Mouse (Mus musculus) forebrain, embryonic 14.5 days (tissue): ENCODE measurements around the gene Gm9821. TPM values are rescaled to one million over a fixed set of nuclear protein-coding genes. Genes with fewer than 3 reads are reported as not detected.

Experiments used
- ATAC-seq: fragments of 200-750 bp; cut with Nextera tagmentation; 2 replicates; pipeline ENCODE4 v1.8.0; 2017; ENCODE audit warnings: mild to moderate bottlenecking, moderate library complexity
- DNase-seq: peaks from one replicate; pipeline ENCODE4 v3.0.0-alpha.2; 2015; ENCODE audit warnings: low spot score
- H3K27ac ChIP-seq: fragments of 300-500 bp; sonication (generic); 2 replicates; pipeline ENCODE4 v1.5.1; 2014; ENCODE audit warnings: low read depth, mild to moderate bottlenecking, control low read depth, low read length, moderate library complexity
- H3K27me3 ChIP-seq: fragments of 300-500 bp; sonication (generic); replicated peaks from 2 replicates; pipeline ENCODE4 v1.6.1; 2014; ENCODE audit warnings: low read length, control low read depth, mixed read lengths; ENCODE audit not compliant: control insufficient read depth, insufficient read depth
- H3K36me3 ChIP-seq: fragments of 300-500 bp; sonication (generic); 2 replicates; pipeline ENCODE4 v1.6.1; 2014; ENCODE audit warnings: low read length, control low read depth; ENCODE audit not compliant: control insufficient read depth, insufficient read depth
- H3K4me1 ChIP-seq: fragments of 300-500 bp; sonication (generic); 2 replicates; pipeline ENCODE4 v1.6.1; 2014; ENCODE audit warnings: antibody characterized with exemption, low read length, control low read depth; ENCODE audit not compliant: control insufficient read depth, insufficient read depth
- H3K4me2 ChIP-seq: fragments of 300-500 bp; sonication (generic); 2 replicates; pipeline ENCODE4 v1.6.1; 2014; ENCODE audit warnings: mild to moderate bottlenecking, control low read depth, low read length
- H3K4me3 ChIP-seq: fragments of 300-500 bp; sonication (generic); 2 replicates; pipeline ENCODE4 v1.5.1; 2014; ENCODE audit warnings: low read depth, low read length, control low read depth
- H3K9ac ChIP-seq: fragments of 300-500 bp; sonication (generic); 2 replicates; pipeline ENCODE4 v1.6.1; 2014; ENCODE audit warnings: mild to moderate bottlenecking, low read length, control low read depth, moderate library complexity
- H3K9me3 ChIP-seq: fragments of 300-500 bp; sonication (generic); replicated peaks from 2 replicates; pipeline ENCODE4 v1.6.1; 2016; ENCODE audit warnings: low read length, control low read depth, mixed read lengths; ENCODE audit not compliant: control insufficient read depth
- WGBS: fragments of 180-500 bp; shearing (Covaris S2); extraction: QIAGEN DNeasy Blood & Tissue Kit; methylation state at CpG from one replicate; pipeline ENCODE4 v1.1.7; 2014; 5-methylcytosine and 5-hydroxymethylcytosine counted together
- polyA plus RNA-seq: library from polyadenylated mRNA; unstranded; fragments of >200 nt; fragmentation: Nextera tagmentation; extraction: Ambion mirVana; gene quantifications from 2 replicates; pipeline ENCODE4 v1.2.1, GENCODE M21; 2014

Gm9821 gene
- 0.20 and 0.30 TPM in 2 replicates for polyA plus RNA-seq

- Histone ChIP-seq H3K4me2 (no peak within 1 kb of the TSS), H3K4me1 (peaks cover 29% of the 10 kb centered on the region), H3K9me3 (no peaks in the 10 kb centered on the region), H3K9ac (no peak within 1 kb of the TSS), H3K36me3 (0 out of 2 replicates have a peak, but pooled peaks cover 4% of the 10 kb centered on the region), H3K27me3 (no peaks in the 10 kb centered on the region), H3K4me3 (no peak within 1 kb of the TSS), H3K27ac (no peak within 1 kb of the TSS)
- no peak for ATAC-seq
- WGBS = 81% methylated on average over 18 of the region's 18 CpGs
- no peak for DNase-seq
Observed at GRCm38 (mm10) chr2:91945483-91945882, at the start of gene Gm9821. TSS of gene Gm9821 (plus strand) at chr2:91945703.

GRCm38 (mm10) chr2:91897968-91898367 lies 47.5 kb upstream of the Gm9821 start:
- Histone ChIP-seq H3K27me3 (no peaks in the 10 kb centered on the region), H3K27ac (no peak overlapping the region), H3K9me3 (no peaks in the 10 kb centered on the region), H3K36me3 (peaks cover 9% of the 10 kb centered on the region), H3K4me1 (no peaks in the 10 kb centered on the region), H3K9ac (no peak overlapping the region), H3K4me3 (no peak overlapping the region), H3K4me2 (no peak overlapping the region)
- DNase-seq (no peak), ATAC-seq (no peak)

GRCm38 (mm10) chr2:91899141-91899540 lies 46.4 kb upstream of the Gm9821 start:
- no peaks in the 10 kb centered on the region for H3K27me3 ChIP-seq
- no peak overlapping the region for H3K4me3 ChIP-seq
- no peaks in the 10 kb centered on the region for H3K9me3 ChIP-seq
- WGBS = 92% methylated on average over 3 of the region's 3 CpGs
- H3K36me3 ChIP-seq = peaks cover 9% of the 10 kb centered on the region
- no peak overlapping the region for H3K27ac ChIP-seq
- ATAC-seq (no peak), DNase-seq (no peak)
- no peak overlapping the region for H3K9ac ChIP-seq
- no peak overlapping the region for H3K4me2 ChIP-seq
- H3K4me1 ChIP-seq = peaks cover 3% of the 10 kb centered on the region; the same call in 1 of the 2 replicates

GRCm38 (mm10) chr2:91900431-91900830 lies 45.1 kb upstream of the Gm9821 start:
- 93% methylated on average over 8 of the region's 8 CpGs for WGBS
- H3K36me3 ChIP-seq = peaks cover 10% of the 10 kb centered on the region
- H3K27me3 ChIP-seq = no peaks in the 10 kb centered on the region
- no peak overlapping the region for H3K9ac ChIP-seq
- no peaks in the 10 kb centered on the region for H3K9me3 ChIP-seq
- no peak for DNase-seq
- no peak overlapping the region for H3K27ac ChIP-seq
- no peak overlapping the region for H3K4me3 ChIP-seq
- H3K4me2 ChIP-seq = no peak overlapping the region
- ATAC-seq = no peak
- peaks cover 13% of the 10 kb centered on the region; the same call in 1 of the 2 replicates for H3K4me1 ChIP-seq

GRCm38 (mm10) chr2:91902336-91902735 lies 43.2 kb upstream of the Gm9821 start:
- DNase-seq = no peak
- 74% methylated on average over 5 of the region's 5 CpGs for WGBS
- Histone ChIP-seq H3K36me3 (peaks cover 21% of the 10 kb centered on the region), H3K9ac (no peak overlapping the region), H3K9me3 (no peaks in the 10 kb centered on the region), H3K27me3 (no peaks in the 10 kb centered on the region), H3K4me3 (no peak overlapping the region), H3K27ac (no peak overlapping the region), H3K4me2 (no peak overlapping the region), H3K4me1 (peaks cover 13% of the 10 kb centered on the region; the same call in 1 of the 2 replicates)
- ATAC-seq = no peak

- Histone ChIP-seq H3K9ac (no peak overlapping the region), H3K9me3 (no peaks in the 10 kb centered on the region)
- WGBS = 91% methylated on average over 3 of the region's 3 CpGs
Observed at GRCm38 (mm10) chr2:91903171-91903925, 42.2 kb upstream of the Gm9821 start.

GRCm38 (mm10) chr2:91904618-91905307 lies 40.7 kb upstream of the Gm9821 start:
- Histone ChIP-seq H3K4me3 (no peak overlapping the region), H3K4me2 (no peak overlapping the region), H3K9me3 (no peaks in the 10 kb centered on the region), H3K27ac (peak overlapping the region; percentile 79), H3K4me1 (peaks cover 13% of the 10 kb centered on the region; the same call in 1 of the 2 replicates), H3K9ac (no peak overlapping the region), H3K27me3 (no peaks in the 10 kb centered on the region), H3K36me3 (peaks cover 29% of the 10 kb centered on the region)
- 36% methylated on average over 5 of the region's 5 CpGs for WGBS
- ATAC-seq (peak; percentile 94), DNase-seq (peak; percentile 81)

More at GRCm38 (mm10) chr2:91903171-91903925, 42.2 kb upstream of the Gm9821 start:
- Histone ChIP-seq H3K27me3 (no peaks in the 10 kb centered on the region), H3K4me3 (no peak overlapping the region), H3K4me1 (peaks cover 13% of the 10 kb centered on the region; the same call in 1 of the 2 replicates), H3K36me3 (peaks cover 23% of the 10 kb centered on the region), H3K4me2 (no peak overlapping the region), H3K27ac (no peak overlapping the region)
- ATAC-seq = no peak
- DNase-seq = no peak

- Histone ChIP-seq H3K27me3 (no peaks in the 10 kb centered on the region), H3K4me2 (no peak overlapping the region), H3K4me3 (no peak overlapping the region), H3K36me3 (peaks cover 34% of the 10 kb centered on the region), H3K9ac (no peak overlapping the region), H3K9me3 (no peaks in the 10 kb centered on the region), H3K27ac (no peak overlapping the region), H3K4me1 (peaks cover 13% of the 10 kb centered on the region; the same call in 1 of the 2 replicates)
- no peak for ATAC-seq
- 91% methylated on average over 2 of the region's 2 CpGs for WGBS
- DNase-seq = no peak
Observed at GRCm38 (mm10) chr2:91906141-91906540, 39.4 kb upstream of the Gm9821 start.

GRCm38 (mm10) chr2:91912616-91913015 lies 32.9 kb upstream of the Gm9821 start:
- no peak overlapping the region for H3K4me2 ChIP-seq
- no peak overlapping the region for H3K4me3 ChIP-seq
- peaks cover 79% of the 10 kb centered on the region for H3K36me3 ChIP-seq
- no peaks in the 10 kb centered on the region for H3K9me3 ChIP-seq
- WGBS = 89% methylated on average over 3 of the region's 3 CpGs
- no peaks in the 10 kb centered on the region for H3K4me1 ChIP-seq
- no peak overlapping the region for H3K27ac ChIP-seq
- ATAC-seq = no peak
- H3K9ac ChIP-seq = no peak overlapping the region
- H3K27me3 ChIP-seq = no peaks in the 10 kb centered on the region
- no peak for DNase-seq
